Mouse (Mus musculus) limb, embryonic 12.5 days (tissue): ENCODE measurements at regions not wholly inside any gene's neighbourhood (a gene's known extent, or its start where the extent isn't known, plus 50 kb on each side); places are given as distances from the start of the nearest gene placed in this dataset.

Experiments used
- ATAC-seq: fragments of 200-750 bp; cut with Nextera tagmentation; 2 replicates; pipeline ENCODE4 v1.8.0; 2017; ENCODE audit warnings: low read depth, moderate TSS enrichment; ENCODE audit not compliant: insufficient number of reproducible peaks, insufficient read depth, low FRiP score, low TSS enrichment
- H3K27ac ChIP-seq: fragments of 300-500 bp; sonication (generic); 2 replicates; pipeline ENCODE4 v1.5.1; 2016; ENCODE audit warnings: mild to moderate bottlenecking, moderate library complexity
- H3K27me3 ChIP-seq: fragments of 300-500 bp; sonication (generic); 2 replicates; pipeline ENCODE4 v1.6.1; 2016; ENCODE audit warnings: mild to moderate bottlenecking, moderate library complexity
- H3K36me3 ChIP-seq: fragments of 300-500 bp; sonication (generic); 2 replicates; pipeline ENCODE4 v1.6.1; 2016; ENCODE audit warnings: mild to moderate bottlenecking, moderate library complexity
- H3K4me1 ChIP-seq: fragments of 300-500 bp; sonication (generic); replicated peaks from 2 replicates; pipeline ENCODE4 v1.6.1; 2016
- H3K4me2 ChIP-seq: fragments of 300-500 bp; sonication (generic); 2 replicates; pipeline ENCODE4 v1.6.1; 2016; ENCODE audit warnings: mild to moderate bottlenecking, moderate library complexity
- H3K4me3 ChIP-seq: fragments of 300-500 bp; sonication (generic); replicated peaks from 2 replicates; pipeline ENCODE4 v1.5.1; 2016; ENCODE audit warnings: mild to moderate bottlenecking
- H3K9ac ChIP-seq: fragments of 300-500 bp; sonication (generic); replicated peaks from 2 replicates; pipeline ENCODE4 v1.6.1; 2016; ENCODE audit warnings: mild to moderate bottlenecking, moderate library complexity
- H3K9me3 ChIP-seq: fragments of 300-500 bp; sonication (generic); 2 replicates; pipeline ENCODE4 v1.6.1; 2016; ENCODE audit warnings: mild to moderate bottlenecking, moderate library complexity
- WGBS: fragments of 180-500 bp; shearing (Covaris S2); methylation state at CpG from one replicate; pipeline ENCODE4 v1.1.7; 2016; 5-methylcytosine and 5-hydroxymethylcytosine counted together

- ATAC-seq: no peak
- Histone ChIP-seq H3K27me3 (0 out of 2 replicates have a peak, but pooled peaks cover 3% of the 10 kb centered on the region), H3K4me3 (no peak overlapping the region), H3K4me2 (no peak overlapping the region), H3K36me3 (no peaks in the 10 kb centered on the region), H3K9me3 (no peaks in the 10 kb centered on the region), H3K9ac (no peak overlapping the region), H3K27ac (no peak overlapping the region), H3K4me1 (peaks cover 9% of the 10 kb centered on the region)
- 72% methylated on average over 6 of the region's 6 CpGs for WGBS
Measured at GRCm38 (mm10) chr9:22998306-22998705, 224.6 kb upstream of the Bmper start.

DNA sequence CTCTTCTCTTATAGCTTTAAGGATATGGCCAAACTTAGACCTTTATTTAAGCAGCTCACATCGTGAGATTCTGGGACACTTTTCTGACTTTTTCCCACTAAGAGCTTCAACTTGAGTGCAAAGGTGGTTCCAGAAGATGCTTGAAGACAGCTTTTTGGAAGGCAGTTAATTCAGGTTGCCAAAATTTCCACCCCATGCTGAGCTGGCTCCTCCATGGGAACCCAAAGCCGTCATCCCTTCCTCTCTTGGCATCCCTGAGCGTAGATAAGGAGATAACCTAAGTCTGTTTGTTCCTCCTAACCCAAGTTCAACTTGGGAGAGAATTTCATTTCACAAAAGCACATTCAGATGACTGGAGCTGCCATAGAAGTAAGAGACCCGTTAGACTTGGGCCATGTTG is 223.7 kb upstream of the Bmper start:
- Histone ChIP-seq H3K9ac (no peak overlapping the region), H3K27me3 (0 out of 2 replicates have a peak, but pooled peaks cover 3% of the 10 kb centered on the region), H3K27ac (no peak overlapping the region), H3K36me3 (no peaks in the 10 kb centered on the region), H3K9me3 (no peaks in the 10 kb centered on the region), H3K4me2 (no peak overlapping the region), H3K4me3 (no peak overlapping the region), H3K4me1 (peaks cover 13% of the 10 kb centered on the region)
- WGBS: 88% methylated on average over 4 of the region's 4 CpGs
- no peak for ATAC-seq

DNA sequence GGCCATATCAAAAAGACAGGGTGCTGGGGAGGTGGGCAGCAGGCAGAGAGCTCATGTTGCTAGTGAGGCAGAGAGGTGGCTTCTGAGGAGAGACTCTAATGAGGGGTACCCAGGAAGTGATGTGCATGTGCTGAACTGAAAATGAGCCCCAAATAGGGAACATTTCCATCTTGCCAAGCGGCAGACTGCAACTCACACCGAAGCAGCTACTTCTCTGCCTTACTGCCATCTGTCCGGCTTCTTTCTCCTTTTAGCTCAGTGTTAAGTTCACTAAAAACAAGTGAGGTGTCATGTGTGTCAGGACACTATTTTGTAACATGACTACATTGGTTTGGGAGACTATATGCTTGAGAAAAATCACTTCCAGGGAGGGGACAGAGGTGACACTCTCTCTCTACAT is 222.7 kb upstream of the Bmper start:
- 92% methylated on average over 3 of the region's 3 CpGs for WGBS

GRCm38 (mm10) chr9:23003195-23004061 is 219.4 kb upstream of the Bmper start:
- no peak overlapping the region for H3K4me3 ChIP-seq
- 0 out of 2 replicates have a peak overlapping the region, but pooled peaks have one; percentile 12 for H3K27ac ChIP-seq
- ATAC-seq: no peak
- H3K9ac ChIP-seq: no peak overlapping the region
- no peak overlapping the region for H3K4me2 ChIP-seq
- 42% methylated on average over 14 of the region's 14 CpGs for WGBS
- H3K9me3 ChIP-seq: no peaks in the 10 kb centered on the region
- peaks cover 40% of the 10 kb centered on the region for H3K4me1 ChIP-seq
- H3K27me3 ChIP-seq: peaks cover 14% of the 10 kb centered on the region
- H3K36me3 ChIP-seq: no peaks in the 10 kb centered on the region

More for the DNA sequence above, 222.7 kb upstream of the Bmper start:
- Histone ChIP-seq H3K36me3 (no peaks in the 10 kb centered on the region), H3K27ac (no peak overlapping the region), H3K9me3 (no peaks in the 10 kb centered on the region), H3K9ac (no peak overlapping the region), H3K4me2 (no peak overlapping the region), H3K27me3 (0 out of 2 replicates have a peak, but pooled peaks cover 3% of the 10 kb centered on the region), H3K4me1 (peaks cover 23% of the 10 kb centered on the region), H3K4me3 (no peak overlapping the region)
- ATAC-seq: no peak

- peaks cover 25% of the 10 kb centered on the region for H3K27me3 ChIP-seq
- peak overlapping the region; percentile 70; the same call in 1 of the 2 replicates for H3K27ac ChIP-seq
- 64% methylated on average over 7 of the region's 7 CpGs for WGBS
- no peaks in the 10 kb centered on the region for H3K9me3 ChIP-seq
- no peak overlapping the region for H3K9ac ChIP-seq
- H3K4me2 ChIP-seq: no peak overlapping the region
- no peak overlapping the region for H3K4me3 ChIP-seq
- no peak for ATAC-seq
- H3K4me1 ChIP-seq: peaks cover 49% of the 10 kb centered on the region
- no peaks in the 10 kb centered on the region for H3K36me3 ChIP-seq
Measured at GRCm38 (mm10) chr9:23005005-23005404, 217.9 kb upstream of the Bmper start.

DNA sequence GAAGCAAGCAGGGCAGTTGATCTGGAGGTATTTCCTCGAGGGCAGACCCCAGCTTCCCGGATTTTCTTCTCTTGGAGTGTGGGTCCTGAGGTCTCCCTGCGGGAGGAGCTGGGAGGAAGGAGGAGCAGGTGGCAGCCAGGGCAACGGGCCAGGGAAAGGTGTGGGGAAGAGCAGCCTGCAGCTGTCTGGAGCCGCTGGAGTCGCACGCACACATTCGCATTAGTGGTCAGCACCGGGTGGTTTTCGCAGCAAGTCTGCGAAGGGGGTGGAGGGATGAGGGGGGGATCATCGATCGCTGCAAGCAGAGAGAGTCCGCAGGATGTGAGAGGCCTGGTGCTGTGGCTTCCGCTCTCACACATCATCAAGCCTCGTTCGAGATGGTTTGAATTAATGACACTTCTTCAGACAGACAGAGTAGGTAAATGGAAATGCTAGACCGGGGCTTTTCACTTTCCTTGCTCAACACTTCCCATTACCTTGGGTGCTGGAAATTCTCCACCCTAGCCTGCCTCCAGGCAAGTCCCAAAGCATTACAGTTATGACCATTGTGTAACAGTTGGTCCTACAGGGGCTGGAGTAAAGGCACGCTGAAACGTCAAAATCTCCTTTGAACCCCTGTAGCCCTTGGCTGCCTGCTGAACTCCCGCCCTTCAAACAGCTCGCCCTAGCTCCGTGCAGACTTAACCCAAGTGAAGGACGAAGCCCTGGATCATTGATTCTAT is 213.3 kb upstream of the Bmper start:
- Histone ChIP-seq H3K27ac (peak overlapping the region; percentile 68), H3K9me3 (no peaks in the 10 kb centered on the region), H3K4me1 (peaks cover 59% of the 10 kb centered on the region), H3K27me3 (peaks cover 24% of the 10 kb centered on the region), H3K36me3 (no peaks in the 10 kb centered on the region), H3K4me3 (peak overlapping the region; percentile 11; the same call in 1 of the 2 replicates), H3K9ac (no peak overlapping the region), H3K4me2 (peak overlapping the region; percentile 46)
- WGBS: 4% methylated on average over 24 of the region's 24 CpGs
- peak; percentile 34 for ATAC-seq

DNA sequence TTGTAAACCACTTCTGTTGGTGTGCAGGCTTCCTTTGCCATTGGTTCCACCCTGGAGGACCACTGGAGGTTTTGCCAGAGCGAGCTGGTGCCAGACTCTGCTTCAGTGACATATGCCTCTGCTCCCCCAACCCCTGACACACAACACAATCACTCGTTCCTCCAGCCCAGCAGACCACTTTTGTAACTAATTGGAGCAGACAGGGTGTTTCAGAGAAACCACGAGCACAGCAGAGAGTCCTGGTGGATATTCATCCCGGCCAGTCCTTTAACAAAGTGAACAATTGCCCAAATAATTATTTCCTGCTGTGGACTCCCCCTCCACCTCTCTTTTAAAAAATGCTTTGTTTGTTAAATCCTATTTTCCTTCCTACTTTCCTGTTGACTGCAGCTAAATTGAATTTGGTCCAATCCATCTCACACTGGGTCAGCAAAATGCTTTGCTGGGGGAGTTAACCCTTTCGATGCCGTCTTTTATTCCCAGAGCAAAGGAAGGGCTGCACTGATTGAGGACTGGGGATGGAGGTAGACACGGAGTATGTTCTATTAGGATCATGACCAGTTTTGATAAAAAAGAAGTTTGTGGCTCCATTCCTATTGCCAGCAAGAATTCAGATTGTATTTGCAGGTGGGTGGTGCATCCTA is 211.4 kb upstream of the Bmper start:
- Histone ChIP-seq H3K9me3 (peaks cover 4% of the 10 kb centered on the region; the same call in 1 of the 2 replicates), H3K9ac (no peak overlapping the region), H3K36me3 (no peaks in the 10 kb centered on the region), H3K4me1 (peaks cover 40% of the 10 kb centered on the region), H3K27ac (0 out of 2 replicates have a peak overlapping the region, but pooled peaks have one; percentile 53), H3K4me3 (no peak overlapping the region), H3K4me2 (peak overlapping the region; percentile 16; the same call in 1 of the 2 replicates), H3K27me3 (peaks cover 24% of the 10 kb centered on the region)
- 22% methylated on average over 7 of the region's 7 CpGs for WGBS
- ATAC-seq: no peak

GRCm38 (mm10) chr9:23012130-23012529 is 210.7 kb upstream of the Bmper start:
- 12% methylated on average over 5 of the region's 5 CpGs for WGBS
- Histone ChIP-seq H3K4me3 (no peak overlapping the region), H3K27ac (peak overlapping the region; percentile 53; the same call in 1 of the 2 replicates), H3K9ac (no peak overlapping the region), H3K27me3 (peaks cover 23% of the 10 kb centered on the region), H3K9me3 (peaks cover 8% of the 10 kb centered on the region; the same call in 1 of the 2 replicates), H3K4me2 (peak overlapping the region; percentile 6; the same call in 1 of the 2 replicates), H3K4me1 (peaks cover 39% of the 10 kb centered on the region), H3K36me3 (no peaks in the 10 kb centered on the region)
- peak; percentile 33; the same call in 1 of the 2 replicates for ATAC-seq

- peaks cover 8% of the 10 kb centered on the region; the same call in 1 of the 2 replicates for H3K9me3 ChIP-seq
- H3K36me3 ChIP-seq: no peaks in the 10 kb centered on the region
- H3K4me2 ChIP-seq: no peak overlapping the region
- H3K27ac ChIP-seq: no peak overlapping the region
- H3K4me3 ChIP-seq: no peak overlapping the region
- WGBS: 80% methylated on average over 1 of the region's 1 CpGs
- ATAC-seq: no peak
- H3K9ac ChIP-seq: no peak overlapping the region
- no peaks in the 10 kb centered on the region for H3K27me3 ChIP-seq
- H3K4me1 ChIP-seq: peaks cover 9% of the 10 kb centered on the region
Measured at GRCm38 (mm10) chr9:23016733-23017132, 206.1 kb upstream of the Bmper start.

- Histone ChIP-seq H3K4me2 (no peak overlapping the region), H3K9me3 (no peaks in the 10 kb centered on the region), H3K4me1 (peaks cover 4% of the 10 kb centered on the region; the same call in 1 of the 2 replicates), H3K27me3 (no peaks in the 10 kb centered on the region), H3K36me3 (no peaks in the 10 kb centered on the region), H3K27ac (no peak overlapping the region), H3K4me3 (no peak overlapping the region), H3K9ac (no peak overlapping the region)
- no peak for ATAC-seq
- 92% methylated on average over 5 of the region's 5 CpGs for WGBS
Measured at GRCm38 (mm10) chr9:23024061-23024460, 198.8 kb upstream of the Bmper start.

DNA sequence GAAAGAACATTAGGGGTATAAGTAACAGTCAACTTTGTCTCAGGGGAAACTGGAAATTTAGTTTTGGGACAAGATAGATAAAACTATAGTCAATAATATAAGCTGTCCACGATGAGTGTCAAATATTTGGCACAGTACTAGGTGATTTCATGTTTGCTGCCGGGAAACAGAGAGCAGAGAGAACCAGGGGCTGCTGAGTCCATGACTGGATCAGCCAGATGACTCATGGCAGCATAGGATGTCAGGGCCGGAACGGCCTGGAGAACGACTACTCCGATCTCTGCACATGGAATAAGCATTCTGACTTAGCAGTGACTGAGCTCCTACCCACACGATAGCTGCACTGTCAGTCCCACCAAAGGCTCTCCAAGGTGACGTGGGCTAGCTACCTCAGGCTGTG is 197.6 kb upstream of the Bmper start:
- Histone ChIP-seq H3K27me3 (no peaks in the 10 kb centered on the region), H3K9ac (no peak overlapping the region), H3K9me3 (no peaks in the 10 kb centered on the region), H3K4me2 (no peak overlapping the region), H3K4me1 (peaks cover 11% of the 10 kb centered on the region), H3K4me3 (no peak overlapping the region), H3K36me3 (no peaks in the 10 kb centered on the region), H3K27ac (no peak overlapping the region)
- 92% methylated on average over 8 of the region's 8 CpGs for WGBS
- no peak for ATAC-seq
